Mouse (Mus musculus): ENCODE measurements at regions not wholly inside any gene's neighbourhood (a gene's known extent, or its start where the extent isn't known, plus 50 kb on each side); places are given as distances from the start of the nearest gene placed in this dataset.

DNA sequence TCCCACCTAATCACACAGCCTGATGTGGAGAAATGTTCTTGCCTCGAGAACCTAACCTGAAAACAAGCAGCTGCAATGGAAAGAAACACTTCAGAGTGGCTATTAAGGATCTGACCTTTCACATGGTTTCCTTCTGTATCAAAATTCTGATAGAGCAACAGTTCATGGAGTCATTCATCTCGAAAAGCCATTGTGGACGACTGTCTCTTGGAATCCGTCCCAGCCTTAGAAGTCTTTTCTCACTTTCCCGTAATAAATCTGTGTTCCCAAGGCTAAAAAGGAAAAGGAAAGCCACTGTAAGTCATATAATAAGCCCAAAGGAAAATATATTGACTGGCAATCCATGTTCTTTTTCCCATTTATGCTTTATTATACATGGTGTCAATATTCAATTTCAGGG, 291.4 kb upstream of the Nt5c1b start:
- DNase-seq (ENCODE audit: low spot score), result no peak

DNA sequence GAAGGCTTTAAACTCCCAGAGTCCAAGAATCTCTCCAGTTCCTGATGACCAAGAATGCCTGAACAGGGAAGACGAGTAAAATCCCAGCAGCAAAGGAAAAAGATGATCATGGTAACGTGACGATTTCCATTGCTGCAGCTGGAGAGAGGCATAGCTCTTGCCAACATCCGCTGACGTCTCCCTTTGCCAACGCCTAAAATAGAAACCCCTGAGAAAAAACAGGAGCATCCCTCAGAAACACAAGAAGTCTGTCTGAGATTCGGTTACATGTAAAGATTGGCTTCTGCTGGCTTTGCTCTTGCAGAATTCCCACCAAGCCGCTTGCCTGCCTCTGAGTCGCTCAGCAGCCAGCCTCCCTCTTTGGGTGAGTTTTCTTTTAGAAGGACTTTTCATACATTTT, 290.3 kb upstream of the Nt5c1b start:
- DNase-seq (ENCODE audit: low spot score), result no peak

DNA sequence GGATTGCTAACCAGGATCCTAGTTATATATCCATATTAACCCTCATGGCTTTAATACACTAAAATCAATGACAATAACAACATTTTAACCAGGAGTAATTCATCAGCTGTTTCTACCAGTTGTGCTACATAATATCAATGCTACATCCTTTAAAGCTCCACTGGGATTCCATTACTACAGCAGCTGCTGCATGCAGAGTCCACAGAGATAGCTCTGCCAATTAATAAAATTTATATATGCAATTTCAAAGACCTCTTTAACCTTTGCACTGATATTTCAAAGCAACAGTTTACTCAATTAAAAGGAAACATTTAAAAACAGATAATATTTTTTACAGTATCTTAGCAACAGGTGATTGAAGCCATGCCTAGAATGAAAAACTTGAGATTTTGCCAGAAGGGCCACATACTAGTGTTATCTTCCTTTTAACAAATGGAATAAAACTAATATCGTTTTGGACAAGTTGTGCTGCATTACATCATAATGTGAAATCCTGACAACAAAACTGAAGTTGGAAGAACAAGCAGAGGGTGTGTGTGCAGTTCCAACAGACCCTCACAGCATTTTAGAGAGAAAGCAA, 256.8 kb upstream of the Nt5c1b start:
- DNase-seq (ENCODE audit: low spot score), result no peak

DNA sequence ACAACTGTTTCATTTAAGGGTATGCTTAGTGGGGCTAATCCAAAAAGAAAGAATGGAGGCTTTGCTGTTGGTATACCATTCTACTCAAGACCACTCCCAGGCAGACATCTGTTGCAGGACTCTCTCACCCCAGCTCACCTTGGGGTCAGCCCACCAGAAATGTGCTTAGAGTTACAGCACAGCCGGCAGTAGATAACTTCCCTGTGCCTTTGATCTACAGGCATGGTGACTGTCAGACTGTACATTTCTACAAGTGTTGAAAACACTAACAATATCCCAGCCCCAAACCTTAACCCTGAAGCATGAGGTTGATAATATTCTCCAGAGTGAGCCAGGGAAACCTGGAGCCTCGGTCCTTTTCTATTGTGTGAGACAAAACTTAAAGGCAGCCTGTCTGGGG, 247.7 kb upstream of the Nt5c1b start:
- DNase-seq (ENCODE audit: low spot score), result no peak

DNA sequence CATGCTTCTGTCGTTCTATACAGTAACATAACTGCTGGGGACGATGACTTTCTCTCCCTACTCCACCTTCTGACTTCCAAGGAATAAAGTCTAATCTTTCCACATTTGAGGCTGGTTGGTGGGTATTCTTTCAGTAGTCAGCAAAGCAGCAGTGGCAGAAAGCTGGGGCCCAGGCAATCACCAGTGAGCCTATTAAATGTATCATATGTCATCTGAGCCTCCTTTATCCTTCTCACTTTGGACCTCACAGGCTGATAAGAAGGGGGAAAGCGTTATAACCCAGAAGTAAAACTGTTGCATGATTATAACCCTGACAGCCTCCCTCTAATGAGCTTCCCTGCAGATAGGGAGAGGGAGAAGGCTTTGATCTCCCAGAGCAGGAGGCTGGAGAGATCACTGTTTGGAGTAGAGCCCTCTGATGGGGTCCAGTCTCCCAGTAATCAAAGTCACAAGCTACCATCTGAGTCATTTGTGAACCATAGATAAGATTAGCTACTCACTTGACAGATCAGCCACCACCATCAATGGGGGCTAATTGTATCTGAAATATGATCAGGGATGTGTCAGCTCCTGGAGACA, 241.7 kb upstream of the Nt5c1b start:
- no peak for DNase-seq (ENCODE audit: low spot score)

DNA sequence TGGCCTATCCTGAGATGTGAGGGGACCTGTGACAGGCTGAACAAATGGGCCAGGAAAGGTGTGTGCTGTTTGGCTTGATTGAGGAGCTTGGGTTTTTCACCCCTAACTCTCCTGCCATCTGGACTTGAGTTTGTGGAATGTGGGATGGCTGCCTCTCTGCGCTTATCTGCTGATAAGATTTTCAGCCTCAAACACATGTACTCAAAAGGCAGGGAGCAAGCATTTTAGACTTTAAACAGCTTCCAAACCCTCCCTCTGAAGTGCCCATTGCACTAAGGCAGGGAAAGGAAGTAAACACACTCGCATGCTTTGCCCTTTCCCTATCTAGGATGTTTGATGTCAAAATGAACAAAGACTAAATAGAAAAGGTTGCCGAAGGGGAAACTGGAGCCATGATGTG, 235.6 kb upstream of the Nt5c1b start:
- no peak for DNase-seq (ENCODE audit: low spot score)

DNA sequence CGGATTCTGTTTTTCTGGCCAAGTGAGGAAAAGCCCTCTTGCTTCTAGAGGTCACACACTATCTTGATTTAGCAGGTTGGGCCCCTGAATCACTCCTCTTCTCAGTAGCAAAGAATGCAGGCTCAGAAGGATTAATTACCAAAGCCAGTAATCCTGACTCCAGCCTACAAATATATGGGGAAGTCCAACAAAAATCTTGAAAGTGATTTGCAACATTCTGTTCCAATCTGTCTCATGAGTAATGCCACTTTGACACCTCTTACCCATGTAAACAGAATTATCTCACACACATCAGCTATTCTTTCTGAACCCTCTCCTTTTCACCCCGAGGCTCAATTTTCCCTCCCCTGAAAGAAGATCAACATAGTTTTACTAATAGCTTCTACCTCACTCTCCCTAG, 233.9 kb upstream of the Nt5c1b start:
- DNase-seq (ENCODE audit: low spot score), result peak; percentile 2

DNA sequence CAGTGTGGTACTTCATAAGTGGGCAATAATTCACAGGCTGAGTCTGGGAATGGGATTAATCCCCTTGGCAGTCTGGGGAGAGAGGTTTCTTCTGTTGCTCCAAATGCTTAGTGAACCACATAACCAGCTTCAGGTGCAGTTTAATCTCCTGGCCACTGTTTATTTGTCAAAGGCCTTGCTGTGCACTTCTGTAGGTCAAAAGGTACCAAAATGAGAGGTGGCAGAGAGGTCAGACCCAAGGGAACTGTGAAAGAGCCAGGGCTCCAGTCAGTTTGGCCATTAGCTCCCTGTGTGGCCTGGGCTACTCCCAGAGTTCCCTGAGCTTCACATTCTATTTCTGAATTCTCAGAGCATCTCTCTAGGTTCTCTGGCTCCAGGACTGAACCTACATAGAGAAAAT, 229.6 kb upstream of the Nt5c1b start:
- DNase-seq (ENCODE audit: low spot score), result no peak

DNA sequence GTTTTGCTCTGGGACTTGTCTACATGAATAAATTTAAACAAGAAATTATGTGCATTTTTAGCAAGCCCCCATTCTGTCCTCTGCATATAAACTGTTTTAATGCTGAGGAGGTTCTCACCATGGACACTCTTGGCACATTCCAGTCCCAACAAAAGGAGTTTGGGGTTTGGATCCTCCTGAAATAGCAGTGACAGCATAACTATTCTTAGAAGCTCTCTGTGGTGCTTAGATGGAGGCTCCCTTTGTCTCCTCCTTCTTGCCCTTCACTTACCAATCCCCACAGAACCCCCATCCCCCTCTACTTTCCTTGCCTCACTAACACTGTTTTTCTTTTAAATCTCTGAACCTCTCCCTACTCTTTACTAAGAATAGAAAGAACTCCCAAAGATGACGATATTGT, 208.9 kb upstream of the Nt5c1b start:
- no peak for DNase-seq (ENCODE audit: low spot score)

DNA sequence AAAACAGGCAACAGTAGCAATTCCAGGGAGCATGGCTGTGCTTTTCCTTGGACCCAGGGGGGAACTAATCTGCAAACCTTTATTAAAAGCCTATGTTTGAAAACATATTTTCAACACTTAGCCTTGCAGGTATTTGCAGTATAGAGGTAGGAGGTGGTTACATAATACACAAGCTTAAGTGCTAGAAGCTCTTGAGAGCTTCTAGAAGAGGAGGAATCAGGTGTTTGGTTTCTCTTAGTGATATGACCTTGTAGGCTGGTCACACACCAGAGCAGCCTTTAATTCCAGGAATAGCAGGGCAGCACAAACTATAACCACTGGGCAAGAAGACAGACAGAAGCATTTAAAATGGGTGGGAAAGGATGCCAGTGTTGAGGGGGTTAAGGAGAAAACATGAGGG, 201.7 kb upstream of the Nt5c1b start:
- DNase-seq (ENCODE audit: low spot score), result no peak

DNA sequence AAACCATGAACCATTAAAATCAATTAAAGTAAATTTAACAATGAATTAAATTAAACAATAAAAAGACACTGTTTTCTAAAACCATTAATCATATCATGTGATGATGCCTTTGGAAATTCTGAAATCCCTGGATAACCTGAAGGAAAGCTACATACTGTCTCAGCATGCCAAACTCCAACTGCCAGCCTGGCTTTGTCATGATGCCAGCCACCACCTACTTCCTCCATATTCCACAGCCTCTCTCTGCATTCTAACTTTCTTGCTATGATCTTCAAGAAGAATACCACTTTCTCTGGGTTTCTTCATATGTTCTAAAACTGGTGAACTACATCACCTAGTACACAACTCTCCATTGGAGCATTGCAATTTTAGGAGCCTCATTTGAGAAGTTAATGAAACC, 201.2 kb upstream of the Nt5c1b start:
- no peak for DNase-seq (ENCODE audit: low spot score)

DNA sequence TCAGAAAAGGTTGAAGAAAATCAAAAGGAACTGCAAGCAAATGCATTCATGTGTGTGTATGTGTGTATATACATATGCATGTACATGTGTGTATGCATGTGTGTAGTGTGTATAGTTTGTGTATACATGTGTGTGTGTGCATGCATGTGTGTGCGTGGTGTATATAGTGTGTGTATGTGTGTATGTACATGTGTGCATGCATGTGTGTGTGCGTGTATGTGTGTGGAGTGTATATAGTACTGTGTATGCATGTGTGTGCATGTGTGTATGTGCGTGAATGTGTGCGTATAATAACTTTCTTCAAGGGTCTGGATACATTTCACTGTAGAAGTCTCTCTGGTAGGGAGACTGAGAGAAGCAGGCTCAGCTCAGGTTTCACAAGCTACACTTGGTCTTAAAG, 191.1 kb upstream of the Nt5c1b start:
- DNase-seq (ENCODE audit: low spot score), result no peak

DNA sequence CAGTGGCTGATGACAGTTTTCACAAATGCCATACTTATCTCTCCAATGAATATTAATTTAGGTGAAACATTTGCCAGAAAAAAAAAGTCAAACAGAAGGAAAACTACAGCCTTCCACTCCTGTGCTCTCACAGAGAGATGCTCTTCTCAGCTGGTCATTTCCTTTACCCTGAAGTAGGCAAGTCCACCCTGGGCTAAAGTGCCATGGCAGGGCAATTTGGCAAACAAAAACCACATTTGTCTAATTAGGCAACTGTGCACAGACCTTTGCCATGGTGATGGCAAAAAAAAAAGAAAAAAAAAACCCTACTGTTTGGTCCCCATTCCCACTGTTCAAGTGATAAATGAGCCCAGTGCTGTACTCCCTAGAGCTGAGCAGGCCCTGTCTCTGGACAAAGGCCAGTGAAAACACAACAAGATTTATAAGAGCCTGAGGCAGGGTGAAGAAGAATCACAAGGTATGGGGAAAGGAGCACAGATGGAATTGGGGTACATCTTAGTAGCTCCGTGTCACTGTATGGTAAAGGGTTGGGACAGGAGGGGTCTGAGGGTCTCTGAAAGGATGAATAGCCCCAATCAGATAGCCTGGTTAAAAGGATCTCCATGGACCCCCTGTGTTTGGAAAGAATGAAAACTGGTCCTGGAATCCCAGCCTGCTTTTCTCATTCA, 190.5 kb upstream of the Nt5c1b start:
- no peak for DNase-seq (ENCODE audit: low spot score)

DNA sequence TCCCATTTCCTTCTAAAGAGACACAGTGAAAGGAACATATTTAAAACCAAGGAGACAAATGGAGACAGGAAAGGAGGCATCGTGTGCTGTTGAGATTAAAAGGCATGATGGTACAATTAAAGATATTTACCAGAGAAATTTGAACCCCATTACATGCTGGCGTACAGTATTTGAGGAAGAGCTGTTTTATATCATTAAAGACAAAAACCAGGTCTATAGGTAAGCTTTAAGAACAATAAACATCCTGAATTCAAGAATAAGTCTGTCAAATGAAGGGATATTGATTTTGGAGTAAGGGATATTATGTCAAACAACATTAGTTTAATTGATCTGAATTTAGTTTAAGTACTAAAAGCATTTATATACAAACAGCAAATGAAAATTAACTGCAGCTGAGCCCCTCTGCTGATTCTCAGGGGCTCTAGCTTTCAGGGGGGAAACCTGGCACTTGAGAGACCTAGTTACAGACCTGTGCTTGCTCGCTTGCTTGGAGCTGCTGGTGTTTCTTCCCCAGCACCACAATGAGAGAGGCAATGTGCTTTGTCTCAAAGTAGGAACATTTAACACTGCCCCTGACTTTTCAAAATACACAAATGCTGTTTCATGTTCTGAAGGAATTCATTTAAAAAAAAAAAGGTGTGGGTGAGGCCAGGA, 189.8 kb upstream of the Nt5c1b start:
- DNase-seq (ENCODE audit: low spot score), result no peak

DNA sequence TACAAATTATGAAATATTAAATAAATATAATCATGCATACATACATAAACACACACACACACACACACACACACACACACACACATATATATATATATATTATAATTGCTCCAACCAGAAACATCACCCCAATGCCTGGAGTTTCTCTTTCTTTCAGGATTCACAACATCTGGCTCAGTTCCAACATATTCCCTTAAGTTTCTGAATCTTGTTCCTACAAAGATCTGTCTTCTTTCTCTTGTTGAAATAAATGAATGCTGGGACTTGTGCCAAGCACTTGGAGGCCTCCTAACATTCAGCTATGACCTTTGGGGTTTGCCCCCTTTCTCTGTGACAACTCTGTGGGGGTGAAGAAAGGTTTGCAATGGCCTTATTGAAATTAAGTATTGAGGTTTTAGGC, 187.2 kb upstream of the Nt5c1b start:
- DNase-seq (ENCODE audit: low spot score), result no peak

DNA sequence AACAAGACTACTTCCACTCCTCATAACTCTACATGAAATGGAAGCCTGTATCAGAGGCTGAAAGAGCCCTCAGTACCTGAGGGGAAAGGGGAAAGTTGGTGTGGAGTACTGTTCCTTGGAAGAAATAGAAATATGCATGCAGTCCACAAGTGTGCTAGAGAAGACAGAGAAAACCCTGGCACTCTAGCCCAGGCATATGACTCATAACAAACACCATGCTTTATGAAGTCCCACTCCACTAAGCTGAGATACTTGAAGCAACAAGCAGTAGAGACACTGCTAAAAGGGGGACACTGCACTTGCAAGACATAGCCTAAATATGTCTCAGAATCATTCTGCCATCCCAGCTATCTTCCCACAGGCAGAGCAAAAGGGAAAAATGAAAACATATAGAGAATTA, 183.2 kb upstream of the Nt5c1b start:
- DNase-seq (ENCODE audit: low spot score), result no peak

DNA sequence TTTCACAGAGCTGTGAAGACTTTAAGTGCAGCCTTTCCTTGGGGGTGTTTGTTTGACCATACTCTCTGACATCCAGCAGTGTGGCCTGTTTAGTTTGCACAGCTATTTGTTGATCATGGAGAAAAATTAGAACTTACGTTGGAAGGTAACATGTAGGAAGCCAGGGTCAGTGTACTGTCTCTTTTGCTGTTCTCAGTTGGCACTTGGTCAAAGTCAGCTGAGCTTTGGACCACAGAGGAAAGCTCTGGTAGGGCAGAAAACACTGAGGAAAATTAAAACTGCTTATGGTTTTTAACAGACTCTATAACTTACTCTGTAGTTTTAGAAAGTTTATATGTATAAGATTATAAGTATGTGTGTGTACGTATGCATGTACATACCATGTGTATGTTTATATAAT, 180.0 kb upstream of the Nt5c1b start:
- DNase-seq (ENCODE audit: low spot score), result no peak

DNA sequence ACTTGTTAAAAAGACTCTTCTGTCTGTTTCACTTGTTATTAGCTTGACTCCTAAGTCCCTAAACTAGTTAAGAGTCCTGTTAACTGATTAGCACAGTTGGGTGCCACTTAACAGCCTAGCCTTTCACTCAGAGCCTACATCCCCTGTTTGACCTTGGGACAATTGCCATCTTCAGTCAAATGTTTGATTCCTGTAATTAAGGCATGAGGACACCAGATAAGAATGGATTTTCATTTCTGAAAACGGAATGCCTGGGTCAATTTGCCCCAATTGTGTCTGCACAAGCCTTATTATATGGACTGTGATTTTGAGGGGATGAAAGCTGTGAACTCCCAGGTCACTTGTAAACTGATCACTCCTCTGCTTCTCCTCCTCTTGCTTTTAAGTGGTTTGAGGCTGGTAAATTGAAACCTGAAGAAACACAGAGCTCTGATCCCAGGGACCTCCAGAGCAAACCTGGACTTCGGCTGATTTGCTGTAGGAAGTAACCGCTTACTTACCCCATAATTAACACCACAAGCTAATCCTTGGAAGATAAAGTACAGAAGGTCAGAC, 171.8 kb upstream of the Nt5c1b start:
- DNase-seq (ENCODE audit: low spot score), result no peak

DNA sequence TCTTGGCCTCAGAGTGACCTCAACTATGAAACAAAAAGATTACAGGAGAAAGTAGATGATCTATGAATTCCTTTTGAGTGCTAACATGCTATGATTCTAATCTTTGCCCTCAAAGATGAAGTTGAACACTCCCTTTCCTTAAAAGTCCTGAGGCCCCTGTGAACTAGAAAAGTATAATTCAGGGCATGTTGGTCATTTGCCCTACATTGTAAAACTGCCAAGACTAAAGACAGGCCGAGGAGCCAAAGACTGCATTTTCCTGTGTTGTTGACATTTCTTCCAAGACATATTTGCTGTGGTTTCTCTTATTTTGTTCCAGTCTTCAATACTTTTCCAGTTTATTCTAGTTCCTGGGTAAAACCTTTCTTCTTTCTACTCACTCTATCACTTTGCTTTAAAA, 159.9 kb upstream of the Nt5c1b start:
- DNase-seq (ENCODE audit: low spot score), result no peak

DNA sequence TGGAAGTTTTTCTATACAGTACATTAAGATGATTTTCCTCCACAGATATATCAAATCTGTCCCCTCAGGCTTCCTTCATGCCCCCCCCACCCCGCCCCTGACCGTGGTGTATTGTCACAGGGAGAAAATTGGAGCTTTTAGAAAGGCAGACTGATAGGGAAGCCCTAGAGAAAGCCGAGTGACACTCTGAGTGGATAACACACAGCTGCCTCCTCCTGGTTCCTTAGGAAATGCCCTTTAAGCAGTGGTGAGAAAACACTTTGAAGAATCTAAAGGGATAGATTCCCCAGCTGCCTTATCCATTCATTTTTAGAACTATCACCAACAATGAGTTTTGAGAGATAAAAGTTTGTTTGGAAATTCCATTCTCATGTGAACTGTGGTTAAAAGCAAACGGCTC, 147.0 kb upstream of the Nt5c1b start:
- no peak for DNase-seq (ENCODE audit: low spot score)

DNA sequence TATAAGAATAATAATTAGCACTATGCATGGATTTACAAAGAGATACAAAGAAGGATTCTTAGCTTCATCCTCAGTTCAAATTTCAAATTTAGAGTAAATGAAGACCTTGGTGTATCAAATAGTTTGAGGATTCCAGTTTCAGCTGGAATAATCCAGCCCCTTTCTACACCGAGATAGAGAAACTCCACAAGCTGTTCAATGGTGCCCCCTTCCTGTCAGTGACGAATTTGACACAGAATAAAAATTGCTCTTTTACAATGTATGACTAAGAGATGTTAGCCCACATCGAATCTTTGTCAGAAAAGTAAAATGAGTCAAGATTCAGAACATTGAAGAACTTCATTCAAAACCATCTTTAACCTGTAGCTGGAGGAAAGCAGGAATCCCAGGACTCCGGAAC, 145.9 kb upstream of the Nt5c1b start:
- DNase-seq (ENCODE audit: low spot score), result no peak

DNA sequence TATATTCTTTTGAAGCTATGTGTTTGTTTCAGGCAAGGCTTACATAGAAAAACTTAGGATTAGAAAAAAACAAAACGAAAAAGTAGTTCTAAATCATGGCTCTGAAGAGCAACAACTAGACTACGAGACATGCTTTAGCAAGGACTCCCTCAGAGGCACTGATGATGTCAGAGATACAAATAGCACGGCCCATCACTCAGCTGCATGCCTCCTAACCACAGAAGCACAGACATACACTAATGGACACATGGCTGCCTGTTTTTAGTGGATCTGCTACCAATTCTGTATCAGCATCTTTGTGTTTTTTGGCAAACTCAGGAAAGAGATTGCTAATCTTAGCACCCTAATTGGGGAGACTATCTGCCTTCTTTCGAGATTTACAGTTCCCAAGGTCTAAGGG, 138.6 kb upstream of the Nt5c1b start:
- DNase-seq (ENCODE audit: low spot score), result no peak

DNA sequence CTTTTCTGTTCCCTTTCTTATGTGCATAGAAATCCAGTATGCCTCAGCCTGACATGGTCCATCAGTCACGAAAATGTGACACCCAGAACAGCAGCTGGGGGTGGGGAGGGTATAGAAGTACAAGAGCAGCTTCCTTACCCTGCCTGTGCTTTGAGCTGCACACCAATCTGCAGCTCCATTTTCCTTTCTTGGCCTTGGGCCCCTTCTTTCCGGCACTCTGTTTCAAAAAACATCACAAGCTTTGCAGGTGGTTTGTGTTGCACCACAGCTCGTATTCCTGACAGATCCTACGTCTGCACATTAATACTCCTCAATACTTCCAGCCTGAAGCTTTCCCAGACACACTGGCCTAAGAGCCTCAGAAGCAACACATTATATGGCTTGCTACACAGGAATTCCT, 138.1 kb upstream of the Nt5c1b start:
- no peak for DNase-seq (ENCODE audit: low spot score)

All from MN1 (cell line).